Mouse (Mus musculus): ENCODE results near the gene Bbs9. TPM values are rescaled to one million over a fixed set of nuclear protein-coding genes. Genes with fewer than 3 reads are reported as not detected.

Bbs9 gene
- total RNA-seq, 2 experiments from 2014 or later: 26.8 to 31.2 TPM

DNA sequence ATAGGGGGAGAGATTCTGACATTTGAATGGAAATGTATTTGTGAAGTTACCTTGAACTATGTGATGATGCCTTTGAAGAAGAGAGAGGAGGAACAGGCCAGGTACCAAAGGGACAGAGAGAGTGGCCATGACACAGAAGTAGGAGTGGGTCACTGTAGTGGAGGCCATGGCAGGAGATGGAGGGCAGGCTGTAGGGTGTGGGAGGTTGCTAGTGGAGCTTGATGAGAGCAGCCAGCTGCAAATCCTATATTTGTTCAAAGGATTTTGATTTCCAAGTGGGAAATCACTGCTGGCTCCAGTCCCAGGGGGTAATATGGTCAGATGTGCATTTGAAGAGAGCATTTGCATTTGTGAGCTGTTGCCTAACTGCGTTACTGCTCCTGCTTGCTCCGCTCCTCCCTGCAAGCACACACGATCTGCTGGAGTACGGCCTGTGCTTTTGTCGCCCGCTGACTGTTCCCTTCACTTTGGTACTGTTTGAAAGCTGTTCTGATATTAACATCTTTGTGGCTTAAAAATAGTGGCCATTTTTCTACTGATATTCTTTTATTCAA lies 137.8 kb downstream of the Bbs9 start:
- no peak for DNase-seq
- intact Hi-C loops (cut with DNase I): no loop called here

DNA sequence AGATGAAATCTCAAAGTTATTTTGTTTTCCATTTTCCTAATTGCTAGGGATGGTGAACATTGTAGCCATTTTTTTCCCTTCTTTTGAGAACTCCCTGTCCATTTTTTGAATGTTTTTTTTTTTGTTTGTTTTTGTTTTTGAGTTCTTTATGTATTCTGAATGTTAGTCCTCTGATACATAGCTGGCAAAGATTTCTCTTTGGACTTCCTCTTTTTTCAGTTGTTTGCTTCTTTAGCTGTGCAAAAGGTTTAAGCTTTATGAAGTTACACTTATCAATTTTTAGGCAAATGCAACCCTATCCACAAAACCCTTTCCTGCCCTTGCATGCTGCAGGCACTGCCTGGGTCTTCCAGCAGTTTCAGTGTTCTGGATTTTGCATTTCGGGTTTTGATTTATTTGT lies 143.7 kb downstream of the Bbs9 start:
- intact Hi-C loops (cut with DNase I): no loop called here
- no peak for DNase-seq

- intact Hi-C loops (cut with DNase I): no loop called here
- peak; percentile 21 for DNase-seq
Observed at GRCm38 (mm10) chr9:22624966-22625365, 149.5 kb downstream of the Bbs9 start.

DNA sequence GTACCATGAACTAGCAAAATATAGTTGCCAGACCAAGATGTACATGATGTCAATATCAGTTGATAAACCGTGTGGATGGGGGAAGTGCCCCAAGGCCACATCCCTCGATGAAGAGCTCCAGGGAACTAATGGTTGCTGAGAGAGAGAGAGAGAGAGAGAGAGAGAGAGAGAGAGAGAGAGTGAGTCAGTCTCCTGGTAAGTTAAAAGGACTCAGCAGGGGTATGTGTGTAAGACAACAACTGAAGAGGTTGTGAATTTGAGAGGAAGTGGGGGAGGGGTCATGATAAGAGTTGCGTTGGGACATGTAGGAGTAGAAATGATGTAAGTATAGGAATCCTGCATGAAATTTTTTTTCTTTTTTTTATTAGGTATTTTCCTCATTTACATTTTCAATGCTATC lies 150.5 kb downstream of the Bbs9 start:
- DNase-seq: no peak
- intact Hi-C loops (cut with DNase I): no loop called here

DNA sequence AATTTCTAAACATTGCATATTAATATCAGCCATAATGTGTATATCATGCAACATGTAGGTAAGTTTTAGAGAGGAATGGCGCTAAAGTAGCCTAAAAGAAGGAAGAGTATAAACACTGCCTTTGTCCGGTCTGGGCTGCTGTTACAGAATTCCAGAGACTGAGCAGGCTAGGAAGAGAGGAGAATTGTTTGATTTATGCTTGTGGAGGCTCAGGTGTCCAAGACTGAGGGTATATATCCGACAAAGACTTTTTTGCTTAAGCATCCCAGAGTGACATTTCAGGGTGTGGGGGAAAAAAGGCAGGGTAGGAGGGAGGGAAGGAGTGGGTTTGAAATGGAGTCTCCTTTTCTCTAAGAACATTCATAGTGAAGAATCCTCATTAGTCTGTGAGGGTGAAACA lies 152.4 kb downstream of the Bbs9 start:
- DNase-seq: no peak
- intact Hi-C loops (cut with DNase I): no loop called here

GRCm38 (mm10) chr9:22632800-22633485 lies 157.4 kb downstream of the Bbs9 start:
- intact Hi-C loops (cut with DNase I): no loop called here
- DNase-seq: no peak

DNA sequence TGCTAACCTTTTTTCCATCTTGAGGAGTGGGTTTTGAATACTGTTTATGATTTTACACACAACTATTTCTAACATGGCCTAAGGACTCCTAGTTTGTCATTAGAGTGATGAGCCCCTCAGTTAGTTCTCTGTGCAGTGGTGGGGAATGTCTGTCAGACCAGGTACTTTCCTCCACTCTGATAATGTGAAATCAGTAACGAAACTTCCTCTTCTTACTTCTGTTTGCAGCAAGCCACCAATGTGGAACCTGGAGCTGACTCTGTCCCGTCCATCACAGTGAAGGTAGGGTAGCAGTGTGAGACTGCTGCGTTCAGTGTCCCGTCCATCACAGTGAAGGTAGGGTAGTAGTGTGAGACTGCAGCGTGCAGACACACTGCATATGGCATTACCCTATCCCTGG lies 163.0 kb downstream of the Bbs9 start:
- intact Hi-C loops (cut with DNase I): no loop called here
- DNase-seq: no peak

GRCm38 (mm10) chr9:22640683-22641431 lies 165.3 kb downstream of the Bbs9 start:
- intact Hi-C loops (cut with DNase I): no loop called here

GRCm38 (mm10) chr9:22645844-22646390 lies 170.4 kb downstream of the Bbs9 start:
- intact Hi-C loops (cut with DNase I): no loop called here
- DNase-seq: no peak

More at GRCm38 (mm10) chr9:22640683-22641431, 165.3 kb downstream of the Bbs9 start:
- no peak for DNase-seq

GRCm38 (mm10) chr9:22646461-22646860 lies 170.9 kb downstream of the Bbs9 start:
- no peak for DNase-seq
- intact Hi-C loops (cut with DNase I): no loop called here

GRCm38 (mm10) chr9:22648163-22648562 lies 172.6 kb downstream of the Bbs9 start:
- intact Hi-C loops (cut with DNase I): no loop called here
- DNase-seq: no peak

DNA sequence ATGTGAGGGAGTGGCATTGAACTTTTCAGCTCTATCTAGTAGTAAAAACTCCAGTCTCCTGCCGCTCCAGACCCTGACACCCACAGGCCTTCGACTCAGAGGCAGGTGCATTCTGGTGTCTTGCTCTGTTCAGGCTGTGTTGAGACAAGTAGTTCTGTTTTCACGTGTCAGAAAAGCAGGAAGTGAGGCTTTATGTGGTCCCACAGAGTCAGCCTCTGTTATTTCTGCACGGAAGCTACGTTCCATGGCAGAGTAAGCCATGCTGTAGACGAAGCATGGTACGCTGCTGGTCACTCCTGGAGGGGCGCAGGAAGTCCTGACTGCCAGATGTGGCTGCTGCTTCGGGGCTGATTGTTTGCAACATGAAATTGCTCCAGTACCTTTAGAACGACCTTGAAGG lies 174.1 kb downstream of the Bbs9 start:
- intact Hi-C loops (cut with DNase I): no loop called here
- no peak for DNase-seq

DNA sequence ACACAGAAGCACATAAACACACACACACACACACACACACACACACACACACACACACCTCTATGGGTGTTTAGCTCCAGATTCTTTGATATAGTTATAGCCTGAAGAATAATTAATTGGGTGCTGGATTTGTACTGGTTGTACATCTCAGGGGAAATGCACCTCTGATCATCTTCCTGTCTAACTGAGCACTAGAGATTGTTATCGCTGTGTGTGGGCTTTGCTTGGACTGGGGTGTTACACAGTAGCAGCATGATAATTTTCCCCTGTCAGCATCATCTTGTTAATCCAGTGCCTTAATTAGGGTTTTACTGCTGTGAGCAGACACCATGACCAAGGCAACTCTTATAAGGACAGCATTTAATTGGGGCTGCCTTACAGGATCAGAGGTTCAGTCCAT lies 175.3 kb downstream of the Bbs9 start:
- DNase-seq: no peak
- intact Hi-C loops (cut with DNase I): no loop called here

DNA sequence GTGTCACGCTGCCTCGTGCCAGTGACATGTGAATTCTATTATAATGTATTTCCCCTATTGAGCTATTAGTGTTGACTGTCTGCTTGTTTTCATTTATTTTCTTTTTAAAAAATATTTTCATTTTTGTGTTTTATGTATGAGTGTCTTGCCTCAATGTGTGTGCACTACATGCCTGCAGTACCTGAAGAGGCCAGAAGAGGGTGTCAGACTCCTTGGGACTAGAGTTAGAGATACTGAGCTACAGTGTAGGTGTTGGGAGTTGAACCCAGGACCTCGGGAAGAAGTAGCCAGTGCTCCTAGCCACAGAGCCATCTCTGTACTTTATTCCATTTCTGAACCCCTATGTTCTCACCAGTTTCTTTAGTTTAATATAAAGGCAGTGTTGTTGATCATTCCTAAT lies 176.1 kb downstream of the Bbs9 start:
- intact Hi-C loops (cut with DNase I): no loop called here
- DNase-seq: no peak

GRCm38 (mm10) chr9:22654726-22655393 lies 179.3 kb downstream of the Bbs9 start:
- intact Hi-C loops (cut with DNase I): no loop called here
- DNase-seq: no peak

DNA sequence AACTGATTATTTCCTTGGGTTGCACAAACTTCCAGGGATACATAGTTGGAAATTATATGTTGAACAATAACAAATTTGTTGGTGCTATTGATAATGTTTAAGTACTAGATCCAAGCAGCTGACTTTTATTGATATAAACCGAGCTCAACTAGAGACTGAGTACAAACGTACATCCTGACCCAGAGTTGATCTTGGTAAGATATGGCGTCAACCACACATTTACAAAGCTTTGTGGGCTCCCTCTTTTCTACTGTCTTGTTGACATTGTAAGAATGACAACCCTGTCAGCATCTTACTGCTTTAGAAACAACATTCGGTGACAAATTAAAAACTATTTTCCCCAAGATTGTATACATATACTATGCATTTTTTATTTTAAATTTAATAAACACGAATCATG lies 181.7 kb downstream of the Bbs9 start:
- intact Hi-C loops (cut with DNase I): no loop called here
- no peak for DNase-seq

- no peak for DNase-seq
- intact Hi-C loops (cut with DNase I): no loop called here
Observed at GRCm38 (mm10) chr9:22665155-22665554, 189.6 kb downstream of the Bbs9 start.

GRCm38 (mm10) chr9:22672937-22673336 lies 197.4 kb downstream of the Bbs9 start:
- no peak for DNase-seq
- intact Hi-C loops (cut with DNase I): no loop called here

- no peak for DNase-seq
- intact Hi-C loops (cut with DNase I): no loop called here
Observed at GRCm38 (mm10) chr9:22677132-22677829, 201.8 kb downstream of the Bbs9 start.

DNA sequence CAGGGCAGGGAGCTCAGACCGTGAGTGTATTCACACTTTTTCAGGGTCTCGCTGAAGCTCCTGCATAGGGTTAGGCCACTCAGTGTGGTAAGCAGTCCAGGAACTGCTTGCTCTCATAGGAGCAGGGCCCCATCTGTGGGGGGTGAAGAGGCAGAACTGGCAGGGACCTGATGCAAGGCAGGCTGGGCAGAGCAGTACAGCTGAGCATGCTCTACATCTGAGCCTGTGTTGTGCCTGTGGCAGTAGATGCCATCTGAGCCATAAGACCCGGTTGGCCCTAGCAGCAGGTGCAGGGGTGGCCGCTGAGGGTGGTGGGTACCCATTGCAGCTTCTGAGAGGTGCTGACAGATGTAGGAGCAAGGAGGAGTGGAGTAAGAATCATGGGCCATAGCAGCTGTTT lies 202.5 kb downstream of the Bbs9 start:
- intact Hi-C loops (cut with DNase I): no loop called here
- no peak for DNase-seq

GRCm38 (mm10) chr9:22678496-22678895 lies 203.0 kb downstream of the Bbs9 start:
- no peak for DNase-seq
- intact Hi-C loops (cut with DNase I): no loop called here

Data from left cerebral cortex, postnatal 4 days (tissue).